Mouse (Mus musculus) lung, adult 2 months (tissue): ENCODE measurements at regions not wholly inside any gene's neighbourhood (a gene's known extent, or its start where the extent isn't known, plus 50 kb on each side); places are given as distances from the start of the nearest gene placed in this dataset.

ENCODE experiments used
- DNase-seq: peaks from one replicate; pipeline ENCODE4 v3.0.0; 2022
- H3K4me1 ChIP-seq: fragments of 200-500 bp; 2 replicates; pipeline ENCODE4 v1.6.1; 2011; ENCODE audit warnings: low read length; ENCODE audit not compliant: control insufficient read depth, insufficient read depth
- H3K4me3 ChIP-seq: fragments of 200-500 bp; replicated peaks from 2 replicates; pipeline ENCODE3; 2011; ENCODE audit warnings: low read depth, mild to moderate bottlenecking, control low read depth, low read length; ENCODE audit errors: extremely low read depth
- CTCF ChIP-seq: fragments of 200-500 bp; IDR thresholded peaks from 2 replicates; pipeline ENCODE4 v1.5.1; 2011; ENCODE audit warnings: mild to moderate bottlenecking, low read length, control low read depth; ENCODE audit not compliant: insufficient read depth
- POLR2A ChIP-seq: fragments of 200-500 bp; IDR thresholded peaks from 2 replicates; pipeline ENCODE4 v1.6.1; 2011; ENCODE audit warnings: low read depth, mild to moderate bottlenecking, control low read depth, low read length, borderline replicate concordance; ENCODE audit errors: extremely low read depth
- WGBS: fragments of 180-500 bp; shearing (Covaris S2); methylation state at CpG from one replicate; pipeline ENCODE4 v1.1.7; 2018; 5-methylcytosine and 5-hydroxymethylcytosine counted together

DNA sequence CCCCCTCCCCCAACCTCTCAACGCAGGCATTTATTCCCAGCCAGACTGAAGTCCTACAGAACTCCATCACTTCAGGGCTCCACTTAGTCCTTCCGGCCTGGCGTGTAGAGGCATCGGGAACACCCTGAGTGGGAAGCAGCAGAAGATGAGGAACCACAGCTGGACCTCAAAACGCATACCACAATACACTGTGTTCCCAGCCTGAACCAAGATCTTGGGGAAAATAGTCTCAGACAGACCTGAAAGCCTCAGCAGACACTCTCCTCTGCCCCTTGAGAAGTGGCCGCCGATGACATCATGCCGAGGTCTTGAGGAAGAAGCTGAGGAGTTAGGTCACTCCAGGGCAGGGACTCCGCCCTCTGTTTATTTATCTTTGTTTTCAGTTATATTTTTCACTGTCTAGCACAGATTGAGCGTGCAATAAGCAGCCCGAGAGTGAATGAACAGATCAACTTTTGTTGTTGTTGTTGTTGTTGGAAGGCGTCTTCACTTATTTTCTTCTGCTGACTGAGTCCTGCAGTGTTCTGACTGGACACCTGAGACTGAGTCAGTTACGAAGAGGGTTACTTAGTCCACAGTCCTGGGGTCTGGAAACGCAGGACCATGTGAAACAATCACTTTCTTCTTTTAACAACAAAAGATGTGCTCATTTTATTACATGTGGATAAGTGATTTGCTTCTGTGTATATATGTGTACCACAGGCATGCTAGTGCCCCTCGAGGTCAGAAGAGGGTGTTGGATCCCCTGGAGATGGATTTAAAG is 88.3 kb upstream of the Habp2 start:
- Histone ChIP-seq H3K4me1 (no peaks in the 10 kb centered on the region), H3K4me3 (no peak overlapping the region)
- WGBS, result 51% methylated on average over 15 of the region's 15 CpGs
- TF ChIP-seq CTCF, result no peak
- no peak for TF ChIP-seq POLR2A
- no peak for DNase-seq

DNA sequence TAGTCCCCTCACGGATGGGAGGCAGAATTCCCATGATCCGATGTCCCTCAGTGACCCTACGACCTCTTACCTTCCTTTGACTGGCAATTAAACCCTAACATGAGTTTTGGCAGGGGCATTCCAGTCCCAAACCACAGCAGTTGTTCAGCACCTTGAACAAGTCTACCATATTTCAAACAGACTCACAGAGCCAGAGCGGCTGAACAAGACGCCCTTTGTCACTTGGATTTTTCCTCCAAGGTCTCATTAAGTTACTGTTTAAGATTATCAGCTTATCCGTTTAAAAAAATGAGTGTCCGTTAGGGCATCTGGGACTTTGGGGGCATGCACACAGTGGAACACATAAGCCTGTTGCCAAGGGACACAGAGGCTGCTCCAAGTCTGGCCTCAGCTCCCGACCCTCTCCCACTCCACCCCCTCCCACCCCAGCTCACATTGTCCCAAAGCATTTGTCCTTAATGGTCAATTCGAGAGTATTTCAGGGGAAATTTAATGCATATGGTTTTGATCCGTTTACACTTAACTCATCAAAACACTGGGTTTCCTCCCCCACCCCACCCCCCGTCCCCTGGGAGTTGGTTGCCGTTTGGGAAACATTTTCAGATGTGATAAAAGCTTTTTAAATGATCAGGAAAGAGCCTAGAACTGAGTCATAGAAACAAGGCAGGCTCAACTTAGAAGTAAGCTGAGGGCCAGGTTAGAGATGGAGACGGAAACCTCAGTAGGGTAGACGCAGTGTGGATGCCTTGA is 87.4 kb upstream of the Habp2 start:
- H3K4me1 ChIP-seq, result no peaks in the 10 kb centered on the region
- no peak overlapping the region for H3K4me3 ChIP-seq
- TF ChIP-seq CTCF (no peak), POLR2A (no peak)
- no peak for DNase-seq
- WGBS, result 62% methylated on average over 14 of the region's 14 CpGs

DNA sequence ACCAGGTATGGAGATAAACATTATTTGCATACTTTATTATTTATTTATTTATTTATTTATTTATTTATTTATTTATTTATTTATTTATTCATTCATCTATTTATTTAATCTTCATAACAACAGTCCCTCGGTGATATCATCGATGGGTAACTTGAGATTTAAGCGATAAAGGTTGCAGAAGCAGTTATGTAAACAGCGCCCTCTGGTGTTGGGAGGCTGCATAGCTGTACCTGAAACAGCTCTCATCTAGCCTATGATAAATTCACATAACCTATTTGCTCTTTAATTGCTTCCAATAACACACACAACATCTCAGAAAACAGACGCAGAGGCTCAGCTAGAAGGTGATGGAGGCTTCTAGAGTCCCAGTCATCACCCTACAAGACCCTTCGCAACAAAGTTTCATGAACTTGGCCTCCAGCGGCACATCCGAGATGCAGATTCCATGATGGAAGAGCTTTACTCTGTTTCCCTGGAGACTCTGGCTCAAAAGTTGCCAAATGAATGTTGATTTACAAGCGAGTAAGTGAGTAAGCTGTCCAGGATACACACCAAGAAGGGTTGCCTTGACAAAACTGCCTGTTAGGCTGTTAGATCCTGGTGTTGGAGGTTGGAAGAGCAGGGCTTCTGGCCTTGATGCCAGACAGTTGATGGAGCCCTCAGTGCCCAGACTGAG is 85.8 kb upstream of the Habp2 start:
- no peak for DNase-seq
- Histone ChIP-seq H3K4me1 (no peaks in the 10 kb centered on the region), H3K4me3 (no peak overlapping the region)
- WGBS, result 78% methylated on average over 9 of the region's 9 CpGs
- peak; percentile 57 for TF ChIP-seq CTCF
- TF ChIP-seq POLR2A, result no peak

DNA sequence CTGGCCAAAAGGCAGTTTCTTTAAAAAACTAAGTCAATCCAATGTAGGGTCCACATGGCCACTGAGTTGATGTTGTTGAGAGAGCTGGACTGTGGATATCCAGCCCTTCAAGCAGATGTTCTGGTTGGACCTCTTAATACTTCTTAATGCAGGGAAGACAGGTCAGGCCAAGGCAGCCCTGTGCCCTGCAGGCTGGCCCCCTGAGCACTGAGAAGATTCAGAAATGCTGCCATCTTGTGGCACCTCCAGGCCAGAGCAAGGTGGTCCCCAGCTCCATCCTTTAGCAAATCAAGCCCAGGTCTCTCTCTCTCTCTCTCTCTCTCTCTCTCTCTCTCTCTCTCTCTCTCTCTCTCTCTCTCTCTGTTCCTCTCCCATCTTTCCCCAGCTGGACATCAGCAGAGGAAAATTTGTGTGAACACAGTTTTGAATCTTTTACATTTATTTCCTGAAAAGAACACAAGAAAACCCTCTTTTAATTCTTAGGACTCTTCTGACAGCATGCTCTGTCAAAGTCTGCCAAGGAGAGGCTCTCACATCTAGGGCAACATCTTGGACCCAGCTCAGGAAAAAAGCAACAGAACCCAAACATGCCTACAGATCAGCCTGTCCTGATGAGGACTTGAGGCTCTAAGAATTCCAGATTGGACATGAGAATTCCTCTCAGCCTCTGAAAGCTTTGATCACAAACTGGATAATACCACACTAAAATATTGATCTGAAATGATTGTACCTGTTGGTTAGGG is 85.0 kb upstream of the Habp2 start:
- Histone ChIP-seq H3K4me1 (no peaks in the 10 kb centered on the region), H3K4me3 (no peak overlapping the region)
- peak; percentile 19 for DNase-seq
- TF ChIP-seq CTCF (peak; percentile 58), POLR2A (no peak)

DNA sequence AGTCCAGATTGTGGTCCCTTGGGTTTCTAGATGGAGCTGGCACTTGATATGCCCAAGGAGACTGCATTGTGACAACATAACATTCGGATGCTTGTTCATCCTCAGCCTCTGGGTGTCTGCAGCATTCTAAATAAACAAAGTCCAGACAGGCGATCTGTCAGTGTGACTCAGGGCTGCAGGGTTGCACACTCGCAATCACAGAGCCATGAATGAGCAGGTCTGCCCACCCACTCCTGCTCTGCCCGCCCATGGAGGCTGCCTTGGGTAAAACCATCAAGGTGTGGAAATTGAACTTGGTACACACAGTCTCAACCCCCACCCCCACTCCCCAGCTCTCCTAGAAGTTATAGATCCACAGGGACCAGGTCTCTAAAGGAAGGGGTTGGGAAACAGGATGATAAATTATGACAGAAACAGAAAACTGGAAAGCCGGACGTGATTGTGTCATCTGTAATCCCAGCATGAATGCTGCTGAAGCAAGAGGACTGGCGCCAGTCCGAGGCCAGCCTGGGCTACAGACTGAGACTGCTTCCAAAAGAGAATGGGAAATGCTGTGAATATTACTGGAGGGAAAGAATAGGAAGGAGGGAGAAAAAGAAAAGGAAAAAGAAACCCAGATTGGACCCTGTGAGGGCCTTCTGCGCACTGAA is 84.3 kb upstream of the Habp2 start:
- Histone ChIP-seq H3K4me3 (no peak overlapping the region), H3K4me1 (no peaks in the 10 kb centered on the region)
- WGBS, result 47% methylated on average over 9 of the region's 9 CpGs
- DNase-seq, result no peak
- TF ChIP-seq CTCF (no peak), POLR2A (no peak)

DNA sequence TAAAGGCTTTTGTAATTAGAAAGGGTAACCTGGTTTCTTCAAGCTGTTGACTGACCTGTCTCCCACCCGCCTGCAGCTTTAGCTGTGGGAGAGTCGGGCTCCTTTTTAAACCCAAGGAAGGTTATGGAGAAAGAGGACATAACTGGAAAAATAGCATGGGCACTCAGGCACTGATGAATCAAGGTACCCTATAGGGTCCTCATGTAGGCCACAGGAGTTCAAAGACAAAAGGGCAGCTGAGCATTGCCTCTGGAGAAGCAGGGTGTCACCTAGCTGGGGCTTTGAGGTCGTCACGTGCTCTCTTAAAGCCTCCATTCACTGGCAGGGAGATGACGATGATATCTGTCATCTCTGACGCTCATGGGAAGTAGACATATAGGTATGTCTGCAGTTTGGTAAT is 68.4 kb upstream of the Habp2 start:
- DNase-seq, result no peak
- H3K4me3 ChIP-seq, result no peak overlapping the region
- 89% methylated on average over 6 of the region's 6 CpGs for WGBS
- TF ChIP-seq POLR2A, result no peak
- TF ChIP-seq CTCF, result no peak
- H3K4me1 ChIP-seq, result no peaks in the 10 kb centered on the region

DNA sequence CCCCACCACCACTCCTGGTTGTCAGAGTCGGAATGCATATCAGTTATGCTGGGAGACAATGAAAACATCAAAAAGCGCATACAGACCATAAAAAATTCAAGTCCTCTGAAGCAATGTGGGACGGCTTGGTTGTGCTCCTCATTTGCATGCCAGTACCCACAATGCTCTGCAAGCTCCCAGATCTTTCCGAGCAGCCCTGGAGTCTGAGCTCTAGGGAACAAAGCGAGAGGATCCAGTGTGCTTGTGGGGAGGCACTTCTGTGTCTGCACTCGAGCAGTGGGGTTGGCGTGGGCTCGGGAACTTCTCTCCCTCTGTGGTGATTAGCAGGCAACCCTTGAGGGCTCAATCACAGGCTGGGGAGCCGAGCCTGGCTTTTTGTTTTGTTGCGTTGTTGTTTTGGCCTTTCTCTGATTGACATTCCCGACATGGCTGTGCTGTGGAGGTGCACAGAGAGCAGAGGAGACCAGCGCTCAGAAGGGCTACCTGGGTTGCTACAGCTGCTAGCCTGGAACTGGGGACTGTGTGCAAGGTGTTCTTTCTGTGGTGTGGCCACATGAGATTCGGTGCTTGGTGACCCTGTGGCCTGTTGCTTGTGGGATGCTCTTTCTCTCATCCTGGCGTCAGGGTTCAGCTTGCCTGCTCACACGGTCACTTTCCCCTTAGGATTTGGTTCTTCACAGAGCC is 66.1 kb upstream of the Habp2 start:
- TF ChIP-seq CTCF, result no peak
- no peak for TF ChIP-seq POLR2A
- WGBS, result 76% methylated on average over 15 of the region's 15 CpGs
- no peaks in the 10 kb centered on the region for H3K4me1 ChIP-seq
- no peak overlapping the region for H3K4me3 ChIP-seq
- no peak for DNase-seq

DNA sequence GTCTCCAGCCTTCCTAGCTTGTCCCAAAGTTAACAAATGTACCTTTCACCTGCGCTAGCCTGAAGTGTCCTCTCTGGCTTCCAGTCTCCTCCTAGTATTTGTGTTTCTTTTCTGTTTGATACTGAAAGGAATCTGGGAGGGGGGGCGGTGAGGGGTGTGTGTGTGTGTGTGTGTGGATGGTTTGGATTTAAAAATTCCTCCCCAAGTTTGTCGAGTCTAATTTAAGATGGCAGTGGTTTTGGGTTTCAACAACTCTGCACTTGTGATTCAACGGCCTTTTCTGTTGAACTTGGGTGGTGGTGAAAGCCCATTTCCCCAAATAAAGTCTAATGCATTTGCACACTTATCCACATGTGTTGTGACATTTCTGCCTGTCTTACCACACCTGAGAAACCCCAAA is 64.4 kb upstream of the Habp2 start:
- 66% methylated on average over 4 of the region's 4 CpGs for WGBS

DNA sequence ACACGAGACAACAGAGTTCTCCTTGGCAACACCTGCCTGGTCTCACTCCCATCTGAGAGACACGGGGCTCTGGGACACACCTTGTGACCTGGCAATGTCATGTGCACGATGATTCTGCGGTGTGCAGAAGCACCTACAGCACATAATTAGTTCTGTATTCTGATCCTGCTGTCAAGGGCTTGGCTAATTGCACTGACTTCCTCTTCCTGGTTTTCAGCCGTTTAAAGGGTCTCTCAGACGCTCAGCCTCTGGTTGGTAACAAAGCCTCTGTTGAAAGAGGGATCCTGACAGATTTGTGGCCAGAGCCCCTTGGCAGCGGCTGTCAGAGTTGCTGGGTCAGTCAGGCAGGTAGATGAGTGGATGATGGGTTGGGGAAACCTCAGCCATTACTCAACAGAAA is 61.9 kb upstream of the Habp2 start:
- Histone ChIP-seq H3K4me3 (no peak overlapping the region), H3K4me1 (no peaks in the 10 kb centered on the region)
- TF ChIP-seq POLR2A (no peak), CTCF (no peak)
- no peak for DNase-seq
- WGBS, result 19% methylated on average over 7 of the region's 7 CpGs

More for the DNA sequence above, 64.4 kb upstream of the Habp2 start:
- TF ChIP-seq POLR2A (no peak), CTCF (no peak)
- no peak overlapping the region for H3K4me3 ChIP-seq
- no peaks in the 10 kb centered on the region for H3K4me1 ChIP-seq
- DNase-seq, result no peak
